Mouse (Mus musculus): ENCODE measurements at regions not wholly inside any gene's neighbourhood (a gene's known extent, or its start where the extent isn't known, plus 50 kb on each side); places are given as distances from the start of the nearest gene placed in this dataset.

DNA sequence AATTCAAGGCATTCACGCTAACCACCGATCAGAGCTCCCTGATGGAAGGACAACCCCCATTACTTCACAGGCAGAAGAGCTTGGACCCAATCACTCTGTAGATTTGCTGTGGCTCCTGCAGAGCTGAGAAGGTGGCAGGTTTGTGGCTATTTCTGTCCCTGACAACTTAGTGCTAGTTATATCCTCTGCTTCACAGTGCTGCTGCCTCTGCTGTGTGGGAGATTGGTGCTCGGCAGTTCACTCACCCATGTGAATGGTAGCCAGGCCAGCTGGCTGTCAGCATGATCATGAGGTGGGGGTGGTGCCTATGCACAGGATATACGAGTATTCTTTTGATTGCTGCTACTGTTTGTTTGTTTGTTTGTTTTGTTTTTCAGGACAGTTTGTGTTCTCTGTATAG lies 113.9 kb downstream of the Gm10131 start:
- peaks cover 10% of the 10 kb centered on the region for H3K27me3 ChIP-seq (replicated peaks)
- no peak for TF ChIP-seq GATA1 (IDR thresholded peaks at IDR 0.05; ENCODE audit: borderline replicate concordance, low read length)
- no peak for TF ChIP-seq FLI1 (IDR thresholded peaks at IDR 0.05; ENCODE audit: low read length)
- no peaks in the 10 kb centered on the region for H3K4me1 ChIP-seq
- H3K36me3 ChIP-seq (replicated peaks; ENCODE audit: low read length) = no peaks in the 10 kb centered on the region
- H3K4me3 ChIP-seq (replicated peaks) = no peak overlapping the region
- no peaks in the 10 kb centered on the region for H3K9me3 ChIP-seq

DNA sequence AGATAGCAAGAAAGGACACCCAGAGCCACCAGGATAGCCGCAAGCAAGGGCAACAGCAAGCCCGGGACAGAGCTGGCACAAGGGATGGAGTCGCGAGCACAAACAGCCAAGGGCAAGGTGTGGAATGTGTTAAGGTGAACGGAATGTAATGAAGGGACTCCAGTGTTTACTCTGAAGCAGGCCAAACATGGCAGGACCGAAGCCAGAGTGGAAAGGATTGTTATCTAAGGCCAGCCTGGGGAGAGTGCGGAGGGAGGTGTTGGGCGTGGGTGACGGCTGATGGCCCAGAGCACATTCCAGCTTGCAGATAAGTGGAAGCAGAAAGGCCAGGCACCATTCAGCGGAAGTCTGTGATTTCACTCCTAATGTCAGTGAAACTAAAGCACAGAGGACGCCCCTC lies 118.6 kb downstream of the Gm10131 start:
- peaks cover 10% of the 10 kb centered on the region for H3K27me3 ChIP-seq (replicated peaks)
- TF ChIP-seq GATA1 (IDR thresholded peaks at IDR 0.05; ENCODE audit: borderline replicate concordance, low read length) (no peak), FLI1 (IDR thresholded peaks at IDR 0.05; ENCODE audit: low read length) (no peak)
- H3K4me1 ChIP-seq = no peaks in the 10 kb centered on the region
- H3K36me3 ChIP-seq (replicated peaks; ENCODE audit: low read length) = no peaks in the 10 kb centered on the region
- H3K9me3 ChIP-seq = no peaks in the 10 kb centered on the region
- H3K4me3 ChIP-seq (replicated peaks) = no peak overlapping the region

DNA sequence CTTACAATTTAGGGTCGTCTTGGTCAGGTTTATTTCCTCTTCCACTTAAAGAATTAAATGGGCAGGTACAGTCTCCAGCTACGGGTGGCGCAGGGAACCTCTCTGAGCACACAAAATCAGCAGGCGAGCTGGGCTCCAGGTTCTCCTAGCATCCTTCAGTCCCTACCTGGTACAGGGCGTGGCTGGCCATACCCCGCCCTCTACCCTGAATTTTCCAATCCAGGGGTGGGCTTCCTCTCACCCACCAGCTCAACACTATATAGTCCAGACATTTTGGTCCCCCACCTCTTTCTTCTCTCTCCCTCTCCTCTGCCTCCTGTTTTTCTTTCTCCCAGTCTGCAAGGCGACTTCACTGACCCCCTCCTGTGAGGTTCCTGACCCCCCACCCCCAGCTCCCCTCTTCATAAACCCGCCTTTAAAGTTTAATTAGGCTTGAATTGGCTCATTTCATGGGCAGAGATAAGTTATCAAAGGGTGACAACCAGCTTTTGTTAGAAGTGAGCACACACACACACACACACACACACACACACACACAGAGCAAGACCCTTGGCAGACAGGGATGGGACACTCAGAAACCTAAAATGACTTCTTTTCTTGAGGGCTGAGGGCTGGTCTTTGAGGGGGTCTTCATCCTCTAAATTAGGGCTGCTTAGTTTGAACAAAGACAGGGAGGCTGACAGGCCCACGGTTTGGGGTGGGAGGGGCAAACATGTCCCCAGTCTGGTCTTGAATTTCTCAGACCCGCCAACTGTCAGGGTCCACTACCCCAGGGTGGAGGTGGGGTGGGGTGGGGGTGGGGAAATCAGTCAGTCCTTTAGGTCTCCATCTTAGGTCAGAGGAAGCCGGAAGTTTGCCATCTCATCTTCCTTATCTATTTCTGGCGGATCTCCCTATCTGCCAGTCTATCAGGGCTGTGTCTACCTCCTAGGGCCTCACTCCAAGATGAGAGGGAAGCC lies 119.3 kb downstream of the Gm10131 start:
- H3K9me3 ChIP-seq = no peaks in the 10 kb centered on the region
- no peak overlapping the region for H3K4me3 ChIP-seq (replicated peaks)
- no peaks in the 10 kb centered on the region for H3K4me1 ChIP-seq
- H3K27me3 ChIP-seq (replicated peaks) = peaks cover 9% of the 10 kb centered on the region
- TF ChIP-seq FLI1 (IDR thresholded peaks at IDR 0.05; ENCODE audit: low read length) (no peak), GATA1 (IDR thresholded peaks at IDR 0.05; ENCODE audit: borderline replicate concordance, low read length) (no peak)
- H3K36me3 ChIP-seq (replicated peaks; ENCODE audit: low read length) = no peaks in the 10 kb centered on the region

DNA sequence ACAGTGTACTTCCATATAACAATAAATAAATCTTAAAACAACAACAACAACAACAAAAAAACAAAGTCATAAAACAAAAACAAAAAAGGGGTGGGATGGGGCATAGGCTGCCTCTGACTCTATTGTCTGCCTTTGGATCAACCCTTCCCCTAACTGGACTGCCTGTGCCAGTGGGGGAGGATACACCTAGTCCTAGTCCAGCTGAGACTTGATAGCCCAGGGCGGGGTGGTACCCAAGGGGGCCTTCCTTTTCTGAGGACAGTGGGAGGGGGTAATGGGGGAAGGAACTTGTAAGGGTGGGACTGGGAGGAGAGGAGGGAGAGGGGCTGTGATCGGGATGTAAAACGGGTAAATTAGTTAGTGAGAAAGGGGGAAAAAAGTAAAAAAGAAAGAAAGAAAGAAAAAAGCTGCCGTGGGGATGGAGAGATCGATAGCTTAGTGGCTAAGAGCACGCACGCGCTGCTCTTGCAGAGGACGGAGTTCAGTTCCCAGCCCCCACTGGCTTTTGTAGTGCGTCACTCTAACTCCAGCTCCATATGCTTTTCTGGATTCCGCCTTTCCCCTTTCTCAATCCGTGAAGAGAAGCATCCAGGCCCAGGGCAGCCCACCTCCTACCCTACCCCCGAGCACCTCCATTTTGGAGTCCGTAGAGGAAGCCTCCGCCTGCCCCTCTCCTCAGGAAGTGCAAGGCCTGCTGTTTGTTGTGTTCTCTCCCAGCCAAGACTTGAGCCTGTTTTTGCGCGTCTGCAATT lies 120.2 kb downstream of the Gm10131 start:
- no peak overlapping the region for H3K4me3 ChIP-seq (replicated peaks)
- no peaks in the 10 kb centered on the region for H3K36me3 ChIP-seq (replicated peaks; ENCODE audit: low read length)
- no peak for TF ChIP-seq GATA1 (IDR thresholded peaks at IDR 0.05; ENCODE audit: borderline replicate concordance, low read length)
- TF ChIP-seq FLI1 (IDR thresholded peaks at IDR 0.05; ENCODE audit: low read length) = no peak

DNA sequence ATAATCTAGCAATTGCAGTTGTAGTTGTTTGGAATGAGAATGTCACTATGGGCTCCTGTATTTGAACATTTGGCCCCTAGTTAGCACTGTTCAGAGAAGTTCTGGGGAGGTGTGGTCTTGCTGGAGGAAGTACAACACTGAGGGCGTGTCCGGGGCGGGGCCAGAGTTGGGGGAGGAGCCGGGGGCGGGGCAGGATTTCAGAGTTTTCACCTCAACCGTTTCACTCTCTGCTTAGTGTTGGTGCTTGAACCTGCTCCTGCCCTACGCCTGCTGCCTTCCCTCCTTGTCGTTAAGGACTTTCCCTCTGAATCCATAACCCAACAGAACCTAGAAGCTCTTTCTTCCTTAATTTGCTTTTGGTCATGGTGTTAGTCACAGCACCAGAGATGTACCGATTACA lies 121.5 kb downstream of the Gm10131 start:
- TF ChIP-seq FLI1 (IDR thresholded peaks at IDR 0.05; ENCODE audit: low read length) = no peak
- no peak for TF ChIP-seq GATA1 (IDR thresholded peaks at IDR 0.05; ENCODE audit: borderline replicate concordance, low read length)
- H3K9me3 ChIP-seq = no peaks in the 10 kb centered on the region
- no peak overlapping the region for H3K4me3 ChIP-seq (replicated peaks)
- H3K27me3 ChIP-seq (replicated peaks) = peaks cover 9% of the 10 kb centered on the region
- no peaks in the 10 kb centered on the region for H3K4me1 ChIP-seq
- no peaks in the 10 kb centered on the region for H3K36me3 ChIP-seq (replicated peaks; ENCODE audit: low read length)

More for the DNA sequence above, 120.2 kb downstream of the Gm10131 start:
- Histone ChIP-seq H3K9me3 (no peaks in the 10 kb centered on the region), H3K27me3 (replicated peaks) (peaks cover 9% of the 10 kb centered on the region), H3K4me1 (no peaks in the 10 kb centered on the region)

DNA sequence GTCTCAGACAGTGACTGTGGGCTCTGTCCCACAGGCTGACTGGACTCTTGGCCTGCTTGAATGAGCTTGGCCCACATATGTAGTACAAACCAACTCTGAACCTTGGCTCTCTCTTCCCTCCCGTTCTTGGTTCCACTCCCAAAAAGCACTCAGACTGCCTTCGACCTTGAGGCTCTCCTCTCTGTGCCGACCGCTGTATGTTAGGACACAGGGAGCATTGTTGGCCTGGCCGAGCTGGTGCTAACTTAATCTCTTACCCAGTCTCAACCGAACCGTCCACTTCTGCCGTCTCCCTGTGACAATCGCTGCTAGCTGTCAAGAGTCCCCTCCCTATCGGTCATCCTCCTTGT lies 123.8 kb downstream of the Gm10131 start:
- peaks cover 2% of the 10 kb centered on the region for H3K27me3 ChIP-seq (replicated peaks)
- no peak for TF ChIP-seq FLI1 (IDR thresholded peaks at IDR 0.05; ENCODE audit: low read length)
- TF ChIP-seq GATA1 (IDR thresholded peaks at IDR 0.05; ENCODE audit: borderline replicate concordance, low read length) = no peak
- no peaks in the 10 kb centered on the region for H3K36me3 ChIP-seq (replicated peaks; ENCODE audit: low read length)
- H3K4me1 ChIP-seq = no peaks in the 10 kb centered on the region
- no peaks in the 10 kb centered on the region for H3K9me3 ChIP-seq
- H3K4me3 ChIP-seq (replicated peaks) = no peak overlapping the region

DNA sequence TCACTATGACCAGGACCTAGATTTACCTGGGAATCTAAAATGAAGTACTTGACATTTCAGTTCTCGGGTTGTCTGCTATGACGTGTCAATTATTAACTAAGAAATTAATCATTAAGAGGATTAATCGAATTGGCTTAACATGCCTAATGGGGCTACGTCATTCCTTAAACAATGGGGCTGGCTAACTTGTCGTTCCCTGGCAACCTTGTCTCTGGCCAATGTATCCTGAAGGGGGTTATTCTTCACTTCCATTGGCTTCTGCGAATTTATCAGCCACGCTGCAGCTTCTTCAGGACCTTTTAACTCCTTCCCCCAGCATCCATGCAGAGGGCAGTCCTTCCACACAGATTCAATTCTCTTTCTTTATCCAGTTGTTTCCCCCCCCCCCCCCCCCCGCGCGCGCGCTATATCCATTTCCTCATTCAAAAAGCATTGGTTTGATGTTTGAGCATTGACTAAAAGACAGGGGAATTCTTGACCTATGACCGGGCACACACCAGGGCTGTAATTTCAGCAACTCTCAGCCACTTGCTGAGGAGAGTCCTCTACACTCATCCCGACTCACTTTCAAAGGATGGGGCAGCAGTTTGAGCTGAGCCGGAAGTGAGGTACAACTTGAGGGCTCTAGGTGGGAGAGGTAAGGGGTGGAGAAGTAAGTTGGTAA lies 124.3 kb downstream of the Gm10131 start:
- TF ChIP-seq GATA1 (IDR thresholded peaks at IDR 0.05; ENCODE audit: borderline replicate concordance, low read length) = no peak
- TF ChIP-seq FLI1 (IDR thresholded peaks at IDR 0.05; ENCODE audit: low read length) = no peak
- no peaks in the 10 kb centered on the region for H3K4me1 ChIP-seq
- peaks cover 2% of the 10 kb centered on the region for H3K27me3 ChIP-seq (replicated peaks)
- H3K4me3 ChIP-seq (replicated peaks) = no peak overlapping the region
- no peaks in the 10 kb centered on the region for H3K9me3 ChIP-seq
- no peaks in the 10 kb centered on the region for H3K36me3 ChIP-seq (replicated peaks; ENCODE audit: low read length)

DNA sequence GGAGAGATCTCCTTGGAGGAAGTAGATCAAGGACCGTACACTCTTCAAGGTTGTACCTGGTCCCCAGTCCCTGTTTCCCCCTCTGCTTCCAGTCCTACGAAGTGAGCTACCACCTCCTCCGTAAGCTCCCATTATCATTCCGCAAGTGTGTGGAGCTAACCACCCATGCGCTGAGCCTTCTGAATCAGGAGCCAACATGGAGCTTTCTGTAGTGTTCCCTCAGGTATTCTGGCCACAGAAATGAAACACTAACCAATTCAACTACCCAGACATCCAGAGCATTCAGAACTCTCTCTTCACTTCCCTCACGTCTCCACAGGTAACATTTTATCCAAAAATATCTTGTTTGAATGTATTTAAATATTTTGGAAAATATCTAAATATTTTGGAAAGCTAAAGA lies 124.9 kb downstream of the Gm10131 start:
- H3K4me3 ChIP-seq (replicated peaks) = no peak overlapping the region

DNA sequence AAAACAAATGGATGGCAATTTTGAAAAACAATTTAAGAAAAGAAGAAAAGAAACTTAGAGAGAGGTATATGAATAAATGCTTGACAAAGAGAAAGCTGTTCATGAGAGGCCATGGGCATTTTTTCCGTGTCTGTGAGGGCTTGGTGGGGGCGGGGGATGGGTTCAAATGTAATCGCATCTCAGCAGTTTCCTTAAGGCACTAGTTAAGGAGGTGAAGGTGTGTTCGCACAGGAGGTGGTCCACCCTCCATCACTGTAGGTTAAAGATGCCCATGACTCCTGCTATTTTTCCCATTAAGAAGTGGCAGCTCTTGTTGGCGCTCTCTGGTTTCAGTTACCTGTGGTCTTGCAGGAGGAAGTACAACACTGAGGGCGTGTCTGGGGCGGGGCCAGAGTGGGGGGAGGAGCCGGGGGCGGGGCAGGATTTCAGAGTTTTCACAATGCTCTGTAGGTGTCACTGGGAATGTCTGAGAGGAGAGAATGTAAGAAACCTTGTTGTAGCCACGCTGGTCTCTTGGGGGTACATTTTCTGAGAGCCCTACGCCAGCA lies 126.0 kb downstream of the Gm10131 start:
- H3K36me3 ChIP-seq (replicated peaks; ENCODE audit: low read length) = no peaks in the 10 kb centered on the region
- peaks cover 2% of the 10 kb centered on the region for H3K27me3 ChIP-seq (replicated peaks)
- no peaks in the 10 kb centered on the region for H3K9me3 ChIP-seq
- peak overlapping the region; percentile 33 for H3K4me3 ChIP-seq (replicated peaks)
- TF ChIP-seq FLI1 (IDR thresholded peaks at IDR 0.05; ENCODE audit: low read length) (no peak), GATA1 (IDR thresholded peaks at IDR 0.05; ENCODE audit: borderline replicate concordance, low read length) (no peak)
- H3K4me1 ChIP-seq = no peaks in the 10 kb centered on the region

More for the DNA sequence above, 124.9 kb downstream of the Gm10131 start:
- Histone ChIP-seq H3K9me3 (no peaks in the 10 kb centered on the region), H3K27me3 (replicated peaks) (peaks cover 2% of the 10 kb centered on the region), H3K4me1 (no peaks in the 10 kb centered on the region), H3K36me3 (replicated peaks; ENCODE audit: low read length) (no peaks in the 10 kb centered on the region)
- TF ChIP-seq FLI1 (IDR thresholded peaks at IDR 0.05; ENCODE audit: low read length) = no peak
